Mouse (Mus musculus) lung, embryonic 14.5 days (tissue): ENCODE results near the gene Ifitm10. TPM values are rescaled to one million over a fixed set of nuclear protein-coding genes. Genes with fewer than 3 reads are reported as not detected.

Experiments
- ATAC-seq: fragments of 200-750 bp; cut with Nextera tagmentation; 2 replicates; pipeline ENCODE4 v1.8.0; 2017; ENCODE audit warnings: mild to moderate bottlenecking, moderate TSS enrichment, moderate library complexity; ENCODE audit not compliant: insufficient read depth
- DNase-seq: peaks from one replicate; pipeline ENCODE4 v3.0.0-alpha.2; 2015
- H3K27ac ChIP-seq: fragments of 300-500 bp; sonication (generic); 2 replicates; pipeline ENCODE4 v1.5.1; 2014; ENCODE audit warnings: low read depth, mild to moderate bottlenecking, moderate library complexity
- H3K27me3 ChIP-seq: fragments of 300-500 bp; sonication (generic); 2 replicates; pipeline ENCODE4 v1.6.1; 2014; ENCODE audit warnings: low read length, control low read depth; ENCODE audit not compliant: insufficient read depth
- H3K36me3 ChIP-seq: fragments of 300-500 bp; sonication (generic); 2 replicates; pipeline ENCODE4 v1.6.1; 2014; ENCODE audit warnings: control low read depth; ENCODE audit not compliant: insufficient read depth
- H3K4me1 ChIP-seq: fragments of 300-500 bp; sonication (generic); 2 replicates; pipeline ENCODE4 v1.6.1; 2014; ENCODE audit warnings: antibody characterized with exemption, control low read depth; ENCODE audit not compliant: insufficient read depth
- H3K4me2 ChIP-seq: fragments of 300-500 bp; sonication (generic); 2 replicates; pipeline ENCODE4 v1.6.1; 2014; ENCODE audit warnings: mild to moderate bottlenecking
- H3K4me3 ChIP-seq: fragments of 300-500 bp; sonication (generic); 2 replicates; pipeline ENCODE4 v1.5.1; 2014; ENCODE audit warnings: low read depth, low read length
- H3K9ac ChIP-seq: fragments of 300-500 bp; sonication (generic); 2 replicates; pipeline ENCODE4 v1.6.1; 2014
- H3K9me3 ChIP-seq: fragments of 300-500 bp; sonication (generic); 2 replicates; pipeline ENCODE4 v1.6.1; 2016; ENCODE audit warnings: low read depth, low read length, control low read depth
- CTCF ChIP-seq: IDR thresholded peaks from 2 replicates; pipeline ENCODE4 v1.5.1; 2016; ENCODE audit warnings: antibody characterized with exemption, low read depth
- WGBS: fragments of 180-500 bp; shearing (Covaris S2); extraction: QIAGEN DNeasy Blood & Tissue Kit; methylation state at CpG from one replicate; pipeline ENCODE4 v1.1.7; 2014; 5-methylcytosine and 5-hydroxymethylcytosine counted together
- polyA plus RNA-seq: library from polyadenylated mRNA; unstranded; fragments of >200 nt; fragmentation: Nextera tagmentation; extraction: Ambion mirVana; gene quantifications from 2 replicates; pipeline ENCODE4 v1.2.1, GENCODE M21; 2014

Gene Ifitm10
- polyA plus RNA-seq, 1 experiment from 2014 or later = 3.4 TPM

DNA sequence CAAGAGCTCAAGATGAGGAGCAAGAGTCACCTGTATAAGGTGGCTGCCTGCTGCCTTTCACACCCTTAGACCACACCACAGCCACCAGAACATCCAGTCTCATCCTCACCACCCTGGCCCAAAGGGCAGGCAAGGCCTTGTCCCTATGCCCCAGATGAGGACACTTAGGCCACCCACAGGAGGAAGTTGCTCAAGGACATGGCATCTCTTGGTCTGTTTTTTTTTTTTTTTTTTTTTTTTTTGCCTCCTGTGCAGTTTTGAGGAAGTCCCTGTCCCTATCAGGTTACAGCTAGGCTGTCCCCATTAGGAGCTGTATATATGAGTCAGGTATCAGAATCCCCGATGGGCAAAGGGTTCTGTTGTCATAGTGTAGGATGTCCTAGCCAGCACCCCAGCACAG, 25.7 kb upstream of the Ifitm10 start:
- Histone ChIP-seq H3K4me1 (no peaks in the 10 kb centered on the region), H3K4me2 (no peak overlapping the region), H3K9me3 (no peaks in the 10 kb centered on the region), H3K27me3 (no peaks in the 10 kb centered on the region), H3K36me3 (no peaks in the 10 kb centered on the region), H3K4me3 (no peak overlapping the region), H3K9ac (no peak overlapping the region), H3K27ac (no peak overlapping the region)
- 74% methylated on average over 1 of the region's 1 CpGs for WGBS
- DNase-seq (no peak), ATAC-seq (no peak)
- no peak for TF ChIP-seq CTCF

DNA sequence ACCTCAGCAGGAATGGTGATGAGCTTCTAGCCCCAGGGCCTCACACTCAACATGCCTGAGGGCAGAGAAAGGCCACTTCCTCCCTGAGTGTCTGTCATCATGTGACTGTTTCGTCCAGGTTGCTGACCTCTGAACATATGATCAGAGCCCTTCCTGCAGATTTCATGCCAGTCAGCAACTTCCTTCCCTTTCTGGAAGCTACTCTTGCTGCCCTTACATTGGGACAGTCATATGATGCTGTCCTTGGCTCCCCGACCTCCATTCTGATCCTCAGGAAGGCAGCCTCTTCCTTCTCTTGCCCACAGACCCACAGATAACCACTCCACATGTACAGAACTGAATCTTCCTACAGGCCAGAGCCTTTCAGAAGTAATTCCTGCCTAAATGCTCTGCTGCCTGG, 24.5 kb upstream of the Ifitm10 start:
- ATAC-seq (no peak), DNase-seq (peak; percentile 25)
- H3K27me3 ChIP-seq = no peaks in the 10 kb centered on the region
- H3K4me3 ChIP-seq = no peak overlapping the region
- TF ChIP-seq CTCF = no peak
- H3K27ac ChIP-seq = no peak overlapping the region
- WGBS = 38% methylated on average over 2 of the region's 2 CpGs
- no peaks in the 10 kb centered on the region for H3K36me3 ChIP-seq
- no peak overlapping the region for H3K4me2 ChIP-seq
- H3K4me1 ChIP-seq = no peaks in the 10 kb centered on the region
- no peaks in the 10 kb centered on the region for H3K9me3 ChIP-seq
- no peak overlapping the region for H3K9ac ChIP-seq

DNA sequence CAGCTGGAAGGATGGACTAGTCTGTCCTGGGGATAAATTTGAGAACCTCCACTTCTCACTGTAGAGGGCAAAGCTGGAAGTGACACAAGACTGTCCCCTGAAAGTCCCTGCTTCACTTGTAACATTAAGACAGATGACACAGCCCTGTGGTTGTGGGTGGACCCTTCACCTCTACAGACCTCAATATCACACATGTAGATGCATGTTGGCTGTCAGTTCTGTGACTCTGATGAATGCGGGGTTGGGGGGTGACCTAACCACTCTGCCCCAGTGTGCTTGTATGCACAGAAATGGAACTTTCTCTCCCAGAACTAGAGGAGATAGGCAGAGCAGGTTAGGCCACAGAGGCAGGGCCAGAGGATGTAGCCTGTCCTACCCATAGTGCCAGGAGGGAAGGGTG, 23.1 kb upstream of the Ifitm10 start:
- no peak overlapping the region for H3K4me3 ChIP-seq
- H3K27me3 ChIP-seq = no peaks in the 10 kb centered on the region
- H3K4me1 ChIP-seq = no peaks in the 10 kb centered on the region
- no peak overlapping the region for H3K4me2 ChIP-seq
- DNase-seq = no peak
- no peak for ATAC-seq
- no peak overlapping the region for H3K27ac ChIP-seq
- H3K9me3 ChIP-seq = no peaks in the 10 kb centered on the region
- no peaks in the 10 kb centered on the region for H3K36me3 ChIP-seq
- H3K9ac ChIP-seq = no peak overlapping the region
- TF ChIP-seq CTCF = no peak
- WGBS = 94% methylated on average over 1 of the region's 1 CpGs

- no peak overlapping the region for H3K27ac ChIP-seq
- H3K9me3 ChIP-seq = no peaks in the 10 kb centered on the region
- H3K9ac ChIP-seq = no peak overlapping the region
- DNase-seq (no peak), ATAC-seq (no peak)
- 83% methylated on average over 4 of the region's 4 CpGs for WGBS
- no peaks in the 10 kb centered on the region for H3K4me1 ChIP-seq
- no peaks in the 10 kb centered on the region for H3K27me3 ChIP-seq
- no peak overlapping the region for H3K4me3 ChIP-seq
- TF ChIP-seq CTCF = no peak
- no peaks in the 10 kb centered on the region for H3K36me3 ChIP-seq
- no peak overlapping the region for H3K4me2 ChIP-seq
Measured at GRCm38 (mm10) chr7:142395472-142395871, 21.9 kb upstream of the Ifitm10 start.

DNA sequence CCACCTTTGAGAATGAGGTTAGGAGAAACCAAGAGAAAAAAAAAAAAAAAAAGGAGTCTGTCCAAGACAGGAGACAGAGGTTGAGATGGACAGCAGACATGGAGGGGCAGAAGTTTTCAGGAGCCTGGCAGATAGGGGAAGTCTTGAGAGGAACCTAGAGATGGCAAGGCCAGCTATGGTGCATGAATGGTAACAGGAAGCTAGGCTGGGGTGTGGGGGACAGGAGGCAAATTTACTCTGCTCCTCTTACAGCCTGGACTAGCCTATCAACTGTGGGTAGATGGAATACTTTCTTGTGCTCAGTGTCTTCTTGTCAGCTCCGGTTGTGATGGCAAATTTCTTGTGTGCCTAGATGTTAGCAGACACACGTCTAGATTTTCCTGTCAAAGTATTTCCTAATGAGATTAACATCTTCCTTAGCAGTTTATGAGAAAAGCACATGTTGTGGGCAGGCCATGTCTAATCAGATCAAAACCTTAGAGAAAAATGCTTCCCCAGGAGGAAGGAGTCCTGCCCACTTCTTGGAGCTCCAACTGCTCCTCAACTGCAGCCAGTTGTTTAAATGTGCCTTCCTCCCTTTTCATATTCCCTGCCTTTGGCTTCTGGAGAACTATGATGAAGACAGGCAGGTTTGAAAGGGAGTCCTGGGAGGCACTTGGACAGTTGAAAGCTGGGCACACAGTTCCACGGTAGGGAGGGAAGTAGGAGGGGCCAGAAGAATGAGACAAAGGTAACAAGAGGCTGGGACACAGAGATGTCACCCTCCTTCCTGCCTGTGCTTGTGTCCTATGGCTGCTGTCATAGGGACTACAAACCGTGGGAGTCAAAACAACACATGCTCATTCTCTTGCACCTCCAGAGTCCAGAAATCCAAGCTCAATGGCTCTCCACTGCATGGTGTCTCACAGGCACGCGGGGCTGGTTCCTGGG, 21.0 kb upstream of the Ifitm10 start:
- H3K4me2 ChIP-seq = no peak overlapping the region
- no peak for TF ChIP-seq CTCF
- no peak overlapping the region for H3K27ac ChIP-seq
- WGBS = 68% methylated on average over 6 of the region's 6 CpGs
- no peaks in the 10 kb centered on the region for H3K36me3 ChIP-seq
- H3K9me3 ChIP-seq = no peaks in the 10 kb centered on the region
- H3K27me3 ChIP-seq = no peaks in the 10 kb centered on the region
- no peak overlapping the region for H3K9ac ChIP-seq
- no peak for DNase-seq
- no peak for ATAC-seq
- H3K4me3 ChIP-seq = no peak overlapping the region
- no peaks in the 10 kb centered on the region for H3K4me1 ChIP-seq

- H3K4me2 ChIP-seq = no peak overlapping the region
- H3K27me3 ChIP-seq = no peaks in the 10 kb centered on the region
- no peak for TF ChIP-seq CTCF
- no peaks in the 10 kb centered on the region for H3K9me3 ChIP-seq
- no peak overlapping the region for H3K27ac ChIP-seq
- no peaks in the 10 kb centered on the region for H3K4me1 ChIP-seq
- WGBS = 19% methylated on average over 4 of the region's 4 CpGs
- no peak overlapping the region for H3K9ac ChIP-seq
- DNase-seq (peak; percentile 15), ATAC-seq (no peak)
- H3K36me3 ChIP-seq = no peaks in the 10 kb centered on the region
- H3K4me3 ChIP-seq = no peak overlapping the region
Measured at GRCm38 (mm10) chr7:142393191-142393590, 19.6 kb upstream of the Ifitm10 start.

GRCm38 (mm10) chr7:142391609-142392008, 18.1 kb upstream of the Ifitm10 start:
- ATAC-seq (no peak), DNase-seq (no peak)
- 60% methylated on average over 4 of the region's 4 CpGs for WGBS
- H3K9ac ChIP-seq = no peak overlapping the region
- H3K4me2 ChIP-seq = no peak overlapping the region
- no peaks in the 10 kb centered on the region for H3K9me3 ChIP-seq
- H3K4me1 ChIP-seq = peaks cover 5% of the 10 kb centered on the region
- no peaks in the 10 kb centered on the region for H3K36me3 ChIP-seq
- no peak overlapping the region for H3K27ac ChIP-seq
- no peak for TF ChIP-seq CTCF
- H3K4me3 ChIP-seq = no peak overlapping the region
- no peaks in the 10 kb centered on the region for H3K27me3 ChIP-seq
